Mouse (Mus musculus): ENCODE measurements around the gene Tmprss9. TPM values are rescaled to one million over a fixed set of nuclear protein-coding genes. Genes with fewer than 3 reads are reported as not detected.
A peak's percentile ranks its signal among the peaks of the same experiment; 100 is the strongest.

Tmprss9 gene
- polyA plus RNA-seq, 1 experiment from 2014 or later = 0.07 TPM

DNA sequence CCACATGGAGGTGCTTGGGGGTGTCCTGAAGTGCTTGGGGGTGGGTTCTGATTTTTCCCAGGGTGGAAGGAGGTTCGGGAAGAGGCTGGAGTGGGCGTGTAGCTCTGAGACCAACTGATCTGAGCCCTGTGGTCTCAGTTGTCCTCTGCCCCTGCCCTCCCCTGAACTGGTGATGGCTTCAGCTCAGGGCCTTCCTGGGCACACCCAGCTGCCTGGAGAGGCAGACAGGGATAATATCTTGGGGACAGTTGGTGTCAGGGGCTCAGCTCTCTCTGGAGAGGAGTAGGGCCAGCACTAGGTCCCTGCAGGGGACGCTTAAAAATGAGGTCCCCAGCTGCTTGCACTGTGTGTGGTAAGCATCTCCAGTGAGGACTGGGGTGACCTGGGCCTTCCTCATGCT, 13.8 kb upstream of the Tmprss9 start:
- peak overlapping the region; percentile 99; the same call in 1 of the 2 replicates for H3K4me3 ChIP-seq
- H3K27me3 ChIP-seq (replicated peaks) = no peaks in the 10 kb centered on the region
- peaks cover 32% of the 10 kb centered on the region for H3K4me1 ChIP-seq
- H3K9ac ChIP-seq = peak overlapping the region; percentile 96
- ATAC-seq (ENCODE audit: extremely low read depth, insufficient number of reproducible peaks, low FRiP score, low TSS enrichment) = no peak
- H3K27ac ChIP-seq (replicated peaks) = peak overlapping the region; percentile 71
- peak overlapping the region; percentile 99 for H3K4me2 ChIP-seq
- no peaks in the 10 kb centered on the region for H3K9me3 ChIP-seq
- peaks cover 25% of the 10 kb centered on the region for H3K36me3 ChIP-seq
- 43% methylated on average over 3 of the region's 3 CpGs for WGBS

DNA sequence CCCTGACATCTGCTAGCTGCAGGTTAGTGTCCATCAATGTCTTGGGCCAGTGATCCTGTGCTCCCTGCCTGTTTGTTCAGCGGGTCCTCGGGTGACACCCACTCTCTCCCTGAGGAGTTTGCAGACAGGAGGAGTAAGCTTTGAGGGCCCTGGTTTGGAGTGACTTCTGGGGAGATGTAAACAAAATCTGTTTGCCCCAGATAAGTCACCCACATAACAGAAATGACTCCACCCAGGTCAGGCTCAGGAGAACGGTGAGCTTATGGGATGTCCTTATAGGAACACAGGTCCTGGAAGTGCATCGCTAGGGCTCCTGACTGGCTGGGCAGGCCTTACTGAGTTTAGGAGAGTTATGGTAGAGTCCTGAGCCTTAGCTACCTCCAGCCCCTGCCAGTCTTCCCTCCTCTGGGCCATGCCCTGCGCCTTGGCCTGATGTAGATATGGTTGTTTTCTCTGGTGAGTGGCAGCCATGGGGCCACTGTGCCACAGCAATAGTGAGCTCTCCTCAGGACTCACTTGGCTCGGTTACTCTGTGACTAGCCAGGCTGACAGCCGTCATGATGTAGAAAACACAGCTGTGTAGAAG, 13.2 kb upstream of the Tmprss9 start:
- Histone ChIP-seq H3K9ac (peak overlapping the region; percentile 96; the same call in 1 of the 2 replicates), H3K4me2 (peak overlapping the region; percentile 99), H3K9me3 (no peaks in the 10 kb centered on the region), H3K36me3 (peaks cover 25% of the 10 kb centered on the region), H3K4me3 (peak overlapping the region; percentile 99), H3K4me1 (peaks cover 30% of the 10 kb centered on the region), H3K27me3 (replicated peaks) (no peaks in the 10 kb centered on the region), H3K27ac (replicated peaks) (peak overlapping the region; percentile 71)
- WGBS = 69% methylated on average over 7 of the region's 7 CpGs
- peak; percentile 45 for ATAC-seq (ENCODE audit: extremely low read depth, insufficient number of reproducible peaks, low FRiP score, low TSS enrichment)

DNA sequence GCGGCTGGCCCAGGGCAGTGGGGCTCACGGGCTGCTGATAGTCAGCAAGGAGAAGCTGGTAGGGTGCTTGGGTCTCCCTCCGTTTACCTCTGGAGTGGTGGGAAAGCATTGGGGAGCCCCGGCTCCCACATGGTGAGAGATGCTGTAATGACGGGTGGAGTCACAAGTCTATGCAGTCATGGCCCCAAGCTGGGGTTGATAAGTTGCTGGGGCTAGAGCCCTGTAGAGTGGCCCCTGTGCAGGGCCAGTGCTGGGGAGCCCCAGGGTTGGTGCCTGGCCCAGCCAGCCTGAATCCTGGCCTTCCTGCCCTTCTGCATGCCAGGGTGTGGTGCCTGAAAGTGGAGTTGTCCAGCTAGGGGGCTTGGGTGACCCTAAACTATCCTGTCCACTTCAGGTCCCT, 9.3 kb upstream of the Tmprss9 start:
- H3K9me3 ChIP-seq = no peaks in the 10 kb centered on the region
- H3K36me3 ChIP-seq = peaks cover 61% of the 10 kb centered on the region
- no peak overlapping the region for H3K9ac ChIP-seq
- H3K27ac ChIP-seq (replicated peaks) = no peak overlapping the region
- no peak overlapping the region for H3K4me3 ChIP-seq
- WGBS = 92% methylated on average over 5 of the region's 5 CpGs
- H3K27me3 ChIP-seq (replicated peaks) = no peaks in the 10 kb centered on the region
- no peak for ATAC-seq (ENCODE audit: extremely low read depth, insufficient number of reproducible peaks, low FRiP score, low TSS enrichment)
- peak overlapping the region; percentile 15; the same call in 1 of the 2 replicates for H3K4me2 ChIP-seq
- H3K4me1 ChIP-seq = no peaks in the 10 kb centered on the region

DNA sequence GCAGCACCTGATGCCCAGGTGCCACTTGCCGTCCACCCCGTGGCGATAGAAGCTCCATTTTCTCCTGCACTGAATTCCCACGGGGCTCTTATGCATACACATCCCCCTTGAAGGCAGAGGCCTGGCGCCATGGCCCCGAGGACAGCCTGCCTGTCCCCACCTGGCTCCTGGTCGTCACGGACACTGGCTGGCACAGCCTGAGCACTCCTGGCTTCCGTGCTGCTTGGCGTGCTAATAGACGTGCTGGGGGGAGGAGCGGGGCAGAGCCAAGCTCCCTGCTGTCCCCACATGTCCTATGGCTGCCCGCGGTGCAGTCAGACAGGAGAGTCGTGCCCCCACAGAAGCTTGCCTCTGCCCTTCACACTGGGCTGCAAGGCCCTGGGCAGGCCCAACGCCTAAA, 7.2 kb upstream of the Tmprss9 start:
- H3K9ac ChIP-seq = no peak overlapping the region
- 89% methylated on average over 16 of the region's 16 CpGs for WGBS
- no peaks in the 10 kb centered on the region for H3K4me1 ChIP-seq
- peaks cover 74% of the 10 kb centered on the region for H3K36me3 ChIP-seq
- H3K27ac ChIP-seq (replicated peaks) = no peak overlapping the region
- no peaks in the 10 kb centered on the region for H3K27me3 ChIP-seq (replicated peaks)
- no peak overlapping the region for H3K4me2 ChIP-seq
- H3K4me3 ChIP-seq = no peak overlapping the region
- ATAC-seq (ENCODE audit: extremely low read depth, insufficient number of reproducible peaks, low FRiP score, low TSS enrichment) = no peak
- H3K9me3 ChIP-seq = no peaks in the 10 kb centered on the region

- Histone ChIP-seq H3K27ac (replicated peaks) (no peak overlapping the region), H3K36me3 (peaks cover 26% of the 10 kb centered on the region), H3K4me3 (no peak overlapping the region), H3K4me1 (no peaks in the 10 kb centered on the region), H3K9me3 (no peaks in the 10 kb centered on the region), H3K27me3 (replicated peaks) (peaks cover 26% of the 10 kb centered on the region), H3K4me2 (no peak overlapping the region), H3K9ac (no peak overlapping the region)
- WGBS = 83% methylated on average over 1 of the region's 6 CpGs
- ATAC-seq (ENCODE audit: extremely low read depth, insufficient number of reproducible peaks, low FRiP score, low TSS enrichment) = no peak
These were observed 655 bp upstream of the Tmprss9 start for GRCm38 (mm10) chr10:80870993-80871392.

GRCm38 (mm10) chr10:80874035-80874434, 2.4 kb downstream of the Tmprss9 start:
- no peaks in the 10 kb centered on the region for H3K36me3 ChIP-seq
- H3K27ac ChIP-seq (replicated peaks) = no peak overlapping the region
- peaks cover 26% of the 10 kb centered on the region for H3K27me3 ChIP-seq (replicated peaks)
- 68% methylated on average over 9 of the region's 9 CpGs for WGBS
- 0 out of 2 replicates have a peak overlapping the region, but pooled peaks have one; percentile 7 for H3K9ac ChIP-seq
- H3K4me2 ChIP-seq = no peak overlapping the region
- no peaks in the 10 kb centered on the region for H3K9me3 ChIP-seq
- peaks cover 8% of the 10 kb centered on the region for H3K4me1 ChIP-seq
- no peak for ATAC-seq (ENCODE audit: extremely low read depth, insufficient number of reproducible peaks, low FRiP score, low TSS enrichment)
- no peak overlapping the region for H3K4me3 ChIP-seq

DNA sequence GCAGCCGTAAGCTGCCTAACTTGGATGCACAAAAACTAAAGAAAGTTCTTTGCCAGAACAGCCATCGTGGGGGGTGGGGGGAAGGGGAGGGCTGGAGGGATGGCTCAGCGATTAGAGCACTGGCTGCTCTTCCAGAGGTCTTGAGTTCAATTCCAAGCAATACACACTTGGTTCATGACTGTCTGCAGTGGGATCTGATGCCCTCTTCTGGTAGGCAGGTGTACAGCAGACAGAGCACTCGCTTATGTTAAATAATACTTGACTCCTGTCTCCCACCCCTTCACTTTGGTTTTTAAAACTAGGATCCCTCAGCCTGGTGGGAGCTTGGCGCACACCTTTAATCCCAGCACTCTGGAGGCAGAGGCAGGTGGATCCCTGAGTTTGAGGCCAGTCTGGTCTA, 4.4 kb downstream of the Tmprss9 start:
- H3K9ac ChIP-seq = peak overlapping the region; percentile 41; the same call in 1 of the 2 replicates
- ATAC-seq (ENCODE audit: extremely low read depth, insufficient number of reproducible peaks, low FRiP score, low TSS enrichment) = no peak
- no peak overlapping the region for H3K4me2 ChIP-seq
- no peak overlapping the region for H3K27ac ChIP-seq (replicated peaks)
- no peak overlapping the region for H3K4me3 ChIP-seq
- H3K27me3 ChIP-seq (replicated peaks) = peaks cover 25% of the 10 kb centered on the region
- no peaks in the 10 kb centered on the region for H3K36me3 ChIP-seq
- peaks cover 8% of the 10 kb centered on the region for H3K4me1 ChIP-seq
- H3K9me3 ChIP-seq = no peaks in the 10 kb centered on the region
- WGBS = 22% methylated on average over 5 of the region's 5 CpGs

- H3K4me3 ChIP-seq = no peak overlapping the region
- no peak overlapping the region for H3K27ac ChIP-seq (replicated peaks)
- no peak for ATAC-seq (ENCODE audit: extremely low read depth, insufficient number of reproducible peaks, low FRiP score, low TSS enrichment)
- H3K9me3 ChIP-seq = no peaks in the 10 kb centered on the region
- H3K4me1 ChIP-seq = peaks cover 8% of the 10 kb centered on the region
- 28% methylated on average over 3 of the region's 3 CpGs for WGBS
- H3K9ac ChIP-seq = peak overlapping the region; percentile 38; the same call in 1 of the 2 replicates
- H3K4me2 ChIP-seq = no peak overlapping the region
- H3K36me3 ChIP-seq = no peaks in the 10 kb centered on the region
- peaks cover 19% of the 10 kb centered on the region for H3K27me3 ChIP-seq (replicated peaks)
These were observed 4.9 kb downstream of the Tmprss9 start for GRCm38 (mm10) chr10:80876594-80876993.

GRCm38 (mm10) chr10:80880131-80880641, 8.5 kb downstream of the Tmprss9 start:
- Histone ChIP-seq H3K36me3 (no peaks in the 10 kb centered on the region), H3K9ac (0 out of 2 replicates have a peak overlapping the region, but pooled peaks have one; percentile 14), H3K4me3 (no peak overlapping the region), H3K9me3 (no peaks in the 10 kb centered on the region), H3K27ac (replicated peaks) (no peak overlapping the region), H3K4me1 (peaks cover 8% of the 10 kb centered on the region), H3K4me2 (no peak overlapping the region), H3K27me3 (replicated peaks) (peaks cover 16% of the 10 kb centered on the region)
- WGBS = 10% methylated on average over 5 of the region's 5 CpGs
- ATAC-seq (ENCODE audit: extremely low read depth, insufficient number of reproducible peaks, low FRiP score, low TSS enrichment) = no peak

DNA sequence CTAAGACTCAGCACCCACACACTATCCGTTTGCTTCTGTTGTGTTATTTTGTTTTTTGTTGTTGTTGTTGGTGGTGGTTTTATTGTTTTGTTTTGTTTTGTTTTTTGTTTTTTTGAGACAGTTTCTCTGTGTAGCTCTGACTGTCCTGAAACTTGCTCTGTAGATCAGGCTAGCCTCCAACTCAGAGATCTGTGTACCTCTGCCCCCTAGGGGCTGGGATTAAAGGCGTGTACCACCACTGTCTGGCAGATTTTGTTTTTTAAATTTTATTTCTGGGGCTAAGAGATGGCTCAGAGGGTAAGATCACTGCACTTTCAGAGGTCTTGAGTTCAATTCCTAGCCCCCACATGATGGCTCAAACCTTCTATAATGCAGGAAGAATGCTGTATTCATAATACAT, 9.3 kb downstream of the Tmprss9 start:
- 55% methylated on average over 2 of the region's 2 CpGs for WGBS
- H3K4me1 ChIP-seq = peaks cover 8% of the 10 kb centered on the region
- ATAC-seq (ENCODE audit: extremely low read depth, insufficient number of reproducible peaks, low FRiP score, low TSS enrichment) = no peak
- H3K36me3 ChIP-seq = no peaks in the 10 kb centered on the region
- peaks cover 23% of the 10 kb centered on the region for H3K27me3 ChIP-seq (replicated peaks)
- no peak overlapping the region for H3K9ac ChIP-seq
- no peak overlapping the region for H3K4me2 ChIP-seq
- no peaks in the 10 kb centered on the region for H3K9me3 ChIP-seq
- no peak overlapping the region for H3K27ac ChIP-seq (replicated peaks)
- no peak overlapping the region for H3K4me3 ChIP-seq

DNA sequence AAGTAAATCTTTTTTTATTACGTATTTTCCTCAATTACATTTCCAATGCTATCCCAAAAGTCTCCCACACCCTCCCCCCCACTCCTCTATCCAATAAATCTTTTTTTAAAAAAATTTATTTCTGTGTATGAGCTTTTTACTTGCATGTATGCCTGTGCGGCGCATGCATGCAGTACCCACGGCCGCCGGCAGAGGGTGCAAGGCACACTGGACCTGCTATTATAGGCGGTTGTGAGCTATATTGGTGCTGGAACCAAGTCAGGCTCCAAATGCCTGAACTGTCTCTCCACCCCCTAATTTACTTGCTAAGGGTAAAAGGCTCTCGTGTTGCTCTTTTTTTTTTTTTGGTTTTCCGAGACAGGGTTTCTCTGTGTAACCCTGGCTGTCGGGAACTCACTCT, 9.7 kb downstream of the Tmprss9 start:
- no peak overlapping the region for H3K4me2 ChIP-seq
- no peak overlapping the region for H3K4me3 ChIP-seq
- H3K9ac ChIP-seq = no peak overlapping the region
- H3K9me3 ChIP-seq = no peaks in the 10 kb centered on the region
- peaks cover 25% of the 10 kb centered on the region for H3K27me3 ChIP-seq (replicated peaks)
- ATAC-seq (ENCODE audit: extremely low read depth, insufficient number of reproducible peaks, low FRiP score, low TSS enrichment) = no peak
- no peak overlapping the region for H3K27ac ChIP-seq (replicated peaks)
- 21% methylated on average over 10 of the region's 10 CpGs for WGBS
- H3K36me3 ChIP-seq = no peaks in the 10 kb centered on the region
- peaks cover 8% of the 10 kb centered on the region for H3K4me1 ChIP-seq

DNA sequence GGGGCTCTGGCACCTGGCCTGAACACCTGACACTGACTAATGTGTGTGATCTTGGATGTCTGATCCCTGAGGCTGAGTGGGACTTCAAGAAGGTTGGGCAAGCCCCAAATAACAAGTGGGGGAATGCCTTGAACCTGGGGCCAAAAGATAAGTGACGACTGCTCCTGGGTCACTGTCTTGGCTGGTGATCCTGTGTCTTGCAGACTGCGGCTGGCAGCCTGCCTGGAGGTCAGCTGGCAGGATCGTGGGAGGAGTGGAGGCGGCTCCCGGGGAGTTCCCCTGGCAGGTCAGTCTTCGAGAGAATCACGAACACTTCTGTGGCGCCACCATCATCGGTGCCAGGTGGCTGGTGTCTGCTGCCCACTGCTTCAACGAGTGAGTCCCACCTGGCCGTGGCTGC, 15.5 kb downstream of the Tmprss9 start:
- no peak overlapping the region for H3K27ac ChIP-seq (replicated peaks)
- no peak for ATAC-seq (ENCODE audit: extremely low read depth, insufficient number of reproducible peaks, low FRiP score, low TSS enrichment)
- no peaks in the 10 kb centered on the region for H3K9me3 ChIP-seq
- H3K4me1 ChIP-seq = peaks cover 4% of the 10 kb centered on the region; the same call in 1 of the 2 replicates
- no peak overlapping the region for H3K4me3 ChIP-seq
- H3K36me3 ChIP-seq = no peaks in the 10 kb centered on the region
- H3K9ac ChIP-seq = no peak overlapping the region
- peaks cover 67% of the 10 kb centered on the region for H3K27me3 ChIP-seq (replicated peaks)
- 44% methylated on average over 11 of the region's 11 CpGs for WGBS
- H3K4me2 ChIP-seq = no peak overlapping the region
